Mouse (Mus musculus) adipocyte (in vitro differentiated cells): ENCODE measurements around the gene Kpna3.
A peak's percentile ranks its signal among the peaks of the same experiment; 100 is the strongest.
"Not testable (repeated sequence)": the region's sequence is repeated elsewhere in the genome, so short reads cannot be mapped to it uniquely, and the experiment has no call there.

Experiments used
- DNase-seq: peaks from one replicate; pipeline ENCODE4 v3.0.0-alpha.2; 2016; ENCODE audit warnings: low spot score

Kpna3 gene

DNA sequence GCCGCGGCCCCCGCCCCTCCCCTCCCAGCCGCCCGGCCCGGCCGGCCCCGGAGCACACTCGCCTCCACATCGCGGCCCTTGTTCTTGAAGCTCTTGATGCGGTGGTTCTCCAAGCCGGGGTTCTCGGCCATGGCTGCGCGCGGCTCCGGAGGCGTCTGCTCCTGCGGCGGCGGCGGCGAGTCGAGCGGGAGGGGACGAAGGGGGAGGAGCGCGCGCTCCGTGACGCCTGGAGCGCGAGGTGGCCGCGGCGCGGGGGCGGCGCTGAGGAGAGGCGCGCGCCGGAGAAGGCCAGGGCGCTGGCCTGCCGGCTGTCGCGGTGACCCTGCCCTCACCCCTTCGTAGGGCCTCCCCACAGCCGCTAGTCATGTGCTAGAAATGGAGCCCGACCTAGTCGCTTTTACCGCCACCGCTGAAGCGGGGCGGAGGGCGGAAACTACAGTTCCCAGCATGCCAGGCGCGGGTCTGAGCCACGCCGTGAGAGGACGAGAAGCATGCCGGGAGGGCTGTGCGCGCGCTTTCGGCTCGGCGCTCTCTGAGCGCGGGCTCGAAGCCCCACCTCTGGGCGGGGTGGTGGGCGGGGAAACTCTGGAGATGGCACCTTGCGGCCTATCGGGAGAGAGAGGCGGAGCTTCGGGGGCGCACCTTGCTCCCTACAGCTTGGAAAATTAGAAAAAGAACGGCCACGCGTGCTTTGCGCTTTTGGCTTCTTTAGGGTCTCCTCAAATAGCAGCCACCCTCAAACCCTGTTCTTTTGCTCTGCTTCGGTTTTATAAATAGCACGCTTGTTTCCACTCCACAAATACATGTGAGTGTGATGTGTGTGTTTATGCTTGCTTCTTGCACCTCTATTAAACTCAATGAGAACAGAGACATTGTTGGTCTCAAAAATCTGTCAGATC, at the start of gene Kpna3:
Kpna3 (minus strand) TSS at position 214 of the 899 bp plus-strand sequence.
- peak; percentile 98 for DNase-seq

DNA sequence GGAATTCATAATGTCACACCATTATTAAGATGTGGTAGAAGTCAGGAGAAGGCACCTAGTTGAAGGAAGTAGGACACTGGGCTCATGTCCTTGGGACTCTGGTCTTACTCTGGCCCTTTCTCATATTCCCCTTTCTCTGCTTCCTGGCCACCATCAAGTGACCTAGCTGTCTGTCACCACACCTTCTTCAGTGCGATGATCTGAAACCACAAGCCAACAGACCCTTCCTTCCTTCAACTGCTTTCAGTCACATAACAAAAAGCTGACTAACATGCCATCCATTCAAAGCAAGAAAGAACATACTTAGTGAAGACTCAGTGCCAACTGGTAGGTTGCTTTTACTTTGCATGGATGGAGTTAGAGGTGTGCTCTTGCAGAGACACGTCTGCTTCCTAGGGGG, 20.7 kb upstream of the Kpna3 start:
- DNase-seq: no peak

DNA sequence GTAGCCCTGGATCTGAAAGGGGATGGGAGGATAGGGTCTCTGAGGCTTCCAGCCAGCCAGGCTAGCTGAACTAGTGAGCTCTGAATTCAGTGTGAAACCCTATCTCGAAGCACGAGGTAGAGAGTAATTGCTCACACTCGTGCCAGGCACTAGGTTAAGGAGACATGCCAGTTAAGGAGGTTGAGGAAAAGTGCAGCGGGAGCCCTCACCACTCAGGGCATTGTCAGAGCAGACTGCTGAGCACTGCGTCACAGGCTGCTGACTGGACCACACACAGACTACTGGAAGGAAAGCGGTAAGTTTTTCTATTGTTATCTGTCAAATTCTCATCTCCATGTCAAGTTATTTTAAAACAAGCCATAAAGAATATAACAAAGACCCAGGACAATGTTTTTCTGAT, 17.8 kb upstream of the Kpna3 start:
- no peak for DNase-seq

DNA sequence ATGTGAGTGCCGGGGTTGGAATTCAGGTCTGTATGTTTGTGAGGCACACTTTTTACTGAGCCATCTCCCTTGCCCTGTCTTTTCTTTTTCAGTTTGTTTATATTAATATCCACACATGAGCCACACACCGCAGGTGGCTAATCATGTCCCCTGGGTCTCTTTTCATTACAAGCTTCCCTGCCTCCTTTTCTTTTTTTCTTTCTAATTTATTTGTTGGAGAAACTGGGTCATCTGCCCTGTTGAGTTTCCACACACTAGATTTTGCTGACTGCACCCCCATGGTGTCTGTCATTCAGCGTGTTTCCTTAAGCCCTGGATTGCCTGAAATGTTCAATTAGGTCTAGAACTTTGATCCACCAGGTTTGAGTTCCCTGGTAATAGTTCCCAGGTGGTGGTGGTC, 15.9 kb upstream of the Kpna3 start:
- no peak for DNase-seq

DNA sequence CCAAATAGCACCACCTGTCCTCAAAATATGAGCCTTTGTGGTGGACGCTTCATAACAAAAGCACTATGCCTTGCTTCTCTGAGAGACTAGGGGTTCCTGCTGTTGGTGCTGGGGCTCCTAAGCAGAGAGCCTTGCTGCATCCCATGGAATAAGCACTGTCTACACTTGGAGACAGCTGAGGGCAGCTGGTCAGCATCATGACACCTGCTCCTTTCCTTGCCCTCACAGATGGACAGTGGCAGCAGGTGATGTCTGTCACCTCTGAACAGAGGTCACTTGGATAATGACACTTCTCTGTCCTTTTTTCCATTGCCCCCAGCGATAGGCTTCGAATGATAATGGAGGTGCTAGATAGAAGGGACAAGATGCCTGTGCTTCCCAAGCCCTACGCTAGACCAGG, 13.4 kb upstream of the Kpna3 start:
- DNase-seq: no peak

DNA sequence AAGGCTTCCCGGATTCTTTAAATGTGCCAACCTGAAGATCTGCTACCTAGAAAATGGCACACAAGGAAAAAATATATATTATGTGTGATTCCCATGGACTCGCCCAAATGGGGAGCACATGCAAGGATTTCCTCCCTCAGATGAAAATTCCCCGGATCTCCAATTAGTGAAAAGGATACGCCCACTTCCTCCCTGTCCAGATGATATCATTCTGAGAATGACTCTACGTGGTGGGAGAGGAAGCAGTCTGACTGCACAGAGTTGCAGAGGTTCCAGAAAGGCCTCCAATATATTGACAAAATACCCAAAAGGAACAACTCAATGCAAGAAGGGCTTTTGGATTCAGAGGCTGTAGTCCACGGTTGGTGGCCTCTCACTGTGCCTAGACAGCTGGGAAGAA, 12.8 kb upstream of the Kpna3 start:
- DNase-seq: no peak

GRCm38 (mm10) chr14:61447775-61448174, 8.1 kb upstream of the Kpna3 start:
- no peak for DNase-seq

GRCm38 (mm10) chr14:61439141-61439660, 473 bp downstream of the Kpna3 start:
- peak; percentile 45 for DNase-seq

GRCm38 (mm10) chr14:61438171-61438945, 1.3 kb downstream of the Kpna3 start:
- DNase-seq: peak; percentile 55

DNA sequence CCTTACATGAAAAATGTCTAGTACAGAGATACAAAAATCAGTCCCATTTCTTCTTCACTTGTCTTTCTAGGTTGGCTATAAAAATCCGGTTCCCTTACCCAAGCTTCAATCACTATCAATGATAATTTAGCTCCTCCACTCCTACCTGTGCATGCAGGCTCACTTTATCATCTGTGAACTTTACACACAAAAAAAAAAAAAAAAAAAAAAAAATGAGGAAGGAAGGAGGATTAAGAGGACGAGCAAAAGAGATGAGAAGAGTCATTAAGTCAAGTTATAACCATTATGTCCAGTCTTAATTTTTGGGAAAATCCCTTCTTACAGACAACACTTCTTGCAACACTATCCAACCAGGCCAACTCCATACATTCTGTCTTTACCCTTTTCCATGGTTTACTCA, 2.8 kb downstream of the Kpna3 start:
- DNase-seq: no peak

DNA sequence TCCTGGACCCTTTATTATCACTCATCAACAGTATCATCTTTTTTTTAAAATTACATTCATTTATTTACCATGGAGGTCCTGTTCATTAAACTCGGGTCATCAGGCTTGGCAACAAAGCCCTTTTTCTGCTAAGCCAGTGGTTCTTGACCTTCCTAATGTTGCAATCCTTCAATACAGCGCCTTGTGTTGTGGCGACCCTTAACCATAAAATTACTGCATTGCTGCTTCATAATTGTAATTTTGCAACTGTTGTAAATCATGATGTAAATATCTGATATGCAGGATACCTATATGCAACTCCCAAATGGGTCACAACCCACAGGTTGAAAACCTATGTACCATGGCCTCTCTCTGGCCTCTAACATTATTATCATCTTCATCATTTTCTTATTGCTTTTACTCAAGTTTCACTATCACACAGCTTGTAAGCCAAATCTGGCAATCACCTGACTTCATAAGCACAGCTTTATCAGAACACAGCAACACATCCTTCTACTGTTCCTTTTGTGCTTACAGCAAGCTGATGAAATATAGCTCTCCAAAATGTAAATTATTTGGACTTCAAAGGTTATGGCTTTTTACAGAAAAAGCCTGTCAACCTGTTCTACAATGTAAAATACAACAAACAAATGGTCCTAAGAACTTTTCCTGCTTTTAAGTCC, 11.4 kb downstream of the Kpna3 start:
- no peak for DNase-seq

GRCm38 (mm10) chr14:61427095-61427494, 12.6 kb downstream of the Kpna3 start:
- DNase-seq: not testable (repeated sequence)

- DNase-seq: no peak
Measured at GRCm38 (mm10) chr14:61425080-61425665, 14.5 kb downstream of the Kpna3 start.

- DNase-seq: no peak
Measured at GRCm38 (mm10) chr14:61415719-61416118, 24.0 kb downstream of the Kpna3 start.

- DNase-seq: no peak
Measured at GRCm38 (mm10) chr14:61415311-61415710, 24.4 kb downstream of the Kpna3 start.

DNA sequence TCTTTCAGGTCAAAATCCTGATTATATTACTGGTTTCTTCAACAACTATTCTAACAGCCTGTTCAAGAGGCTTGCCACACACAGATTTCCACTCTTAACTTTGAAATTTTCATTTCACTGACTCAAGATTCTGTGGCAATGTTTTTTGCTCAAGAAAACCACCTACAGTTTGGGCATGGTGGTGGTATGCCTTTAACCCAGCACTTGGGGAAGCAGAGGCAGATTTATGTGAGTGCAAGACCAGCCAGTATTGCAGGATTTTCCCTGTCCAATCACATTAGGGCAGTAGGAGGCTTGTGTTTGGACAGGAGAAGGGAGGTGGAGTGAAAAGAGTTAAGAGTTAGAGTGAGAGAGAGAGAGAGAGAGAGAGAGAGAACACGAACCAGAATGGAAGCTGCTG, 24.9 kb downstream of the Kpna3 start:
- DNase-seq: peak; percentile 27

- DNase-seq: no peak
Measured at GRCm38 (mm10) chr14:61414199-61414598, 25.5 kb downstream of the Kpna3 start.

GRCm38 (mm10) chr14:61413686-61414085, 26.0 kb downstream of the Kpna3 start:
- peak; percentile 81 for DNase-seq

GRCm38 (mm10) chr14:61410020-61410419, 29.7 kb downstream of the Kpna3 start:
- no peak for DNase-seq

- DNase-seq: no peak
Measured at GRCm38 (mm10) chr14:61407055-61407454, 32.6 kb downstream of the Kpna3 start.

DNA sequence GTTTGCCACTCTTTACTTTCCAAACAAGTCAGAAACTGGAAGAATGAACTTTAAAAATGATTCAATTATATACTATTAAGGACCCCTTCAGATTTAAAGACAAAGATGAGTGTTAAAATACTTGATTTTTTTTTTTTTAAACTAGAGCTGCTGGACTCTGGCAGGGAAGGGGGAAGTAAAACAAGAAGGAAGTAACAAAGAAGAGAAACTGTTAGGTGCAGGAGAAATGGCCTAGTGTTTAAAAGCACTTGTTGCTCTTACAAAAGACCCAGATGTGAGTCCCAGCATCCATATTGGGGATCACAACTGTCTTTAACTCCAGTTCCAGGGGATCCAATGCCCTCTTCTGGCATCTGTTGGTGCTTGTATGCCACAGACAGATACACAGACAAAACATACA, 33.9 kb downstream of the Kpna3 start:
- no peak for DNase-seq

- DNase-seq: no peak
Measured at GRCm38 (mm10) chr14:61404941-61405340, 34.7 kb downstream of the Kpna3 start.
